Mouse (Mus musculus) layer of hippocampus, adult 18-20 months (tissue): ENCODE data around the gene Chd4. TPM values are rescaled to one million over a fixed set of nuclear protein-coding genes. Genes with fewer than 3 reads are reported as not detected.

Experiments used
- microRNA-seq, 2 experiments: library from miRNA; unstranded; fragments of <30 nt; microRNA quantifications; one replicate each; pipeline ENCODE4 v1.2.0; 2021
- total RNA-seq, 2 experiments: library from RNA; stranded (reverse); gene quantifications; 2 replicates each; pipeline ENCODE4 v1.2.3; 2021

Gene Chd4
- total RNA-seq, 2 experiments from 2014 or later, result 153 to 176 TPM

Small RNA genes lying within 50 kb of the gene (microRNA-seq; reads per million reads assigned to microRNA genes)
- gene Mir7045, result 1.2 to 2.5 reads per million in 2 experiments

Other genes with a start within 250 kb of the Chd4 start
- gene P3h3, start 238.2 kb upstream of the Chd4 start, total RNA-seq, result 10 to 100 TPM; 29.5 to 30.9 TPM
- gene Gpr162, start 232.0 kb upstream of the Chd4 start, total RNA-seq, result 100 to 1,000 TPM; 183 to 187 TPM
- gene Cd4, start 207.8 kb upstream of the Chd4 start, total RNA-seq, result under 1 TPM in 1 of 2 experiments, not detected in 1; 0.25 TPM
- 1 to 10 TPM; 2.6 to 3.6 TPM for gene Lag3, start 184.3 kb upstream of the Chd4 start, total RNA-seq
- gene Ptms, start 175.9 kb upstream of the Chd4 start, total RNA-seq, result 1,000 to 10,000 TPM; 1,033 to 1,052 TPM
- 100 to 1,000 TPM; 631 to 670 TPM for gene Mlf2, start 164.6 kb upstream of the Chd4 start, total RNA-seq
- 100 to 1,000 TPM; 154 to 161 TPM for gene Cops7a, start 130.4 kb upstream of the Chd4 start, total RNA-seq
- gene Pianp, start 99.3 kb upstream of the Chd4 start, total RNA-seq, result 100 to 1,000 TPM; 168 to 191 TPM
- gene Zfp384, start 86.8 kb upstream of the Chd4 start, total RNA-seq, result 10 to 100 TPM; 43.1 to 44.9 TPM
- gene Ing4, start 56.2 kb upstream of the Chd4 start, total RNA-seq, result 10 to 100 TPM; 54.1 to 54.6 TPM
- gene Acrbp, start 46.3 kb upstream of the Chd4 start, total RNA-seq, result 10 to 100 TPM; 15.7 to 17.7 TPM
- gene Lpar5, start 28.1 kb upstream of the Chd4 start, total RNA-seq, result under 1 TPM; 0.56 to 0.87 TPM
- 10 to 100 TPM; 31.3 to 32.4 TPM for gene Nop2, start 35.9 kb downstream of the Chd4 start, total RNA-seq
- gene Iffo1, start 49.3 kb downstream of the Chd4 start, total RNA-seq, result 10 to 100 TPM; 63.0 to 69.1 TPM
- gene Gapdh, start 70.5 kb downstream of the Chd4 start, total RNA-seq, result 1,000 to 10,000 TPM; 2,555 to 2,598 TPM
- gene Ncapd2, start 95.7 kb downstream of the Chd4 start, total RNA-seq, result 10 to 100 TPM; 20.4 to 25.8 TPM
- 10 to 100 TPM; 63.2 to 72.2 TPM for gene Mrpl51, start 95.8 kb downstream of the Chd4 start, total RNA-seq
- 10 to 100 TPM; 82.2 to 86.4 TPM for gene Vamp1, start 119.6 kb downstream of the Chd4 start, total RNA-seq
- gene Tapbpl, start 135.9 kb downstream of the Chd4 start, total RNA-seq, result 1 to 10 TPM; 4.1 to 4.4 TPM
- not detected for gene Cd27, start 141.0 kb downstream of the Chd4 start, total RNA-seq
- gene Tuba3a, start 190.1 kb downstream of the Chd4 start, total RNA-seq, result not detected
- 1 to 10 TPM; 6.5 to 7.4 TPM for gene Ltbr, start 217.9 kb downstream of the Chd4 start, total RNA-seq
- 1 to 10 TPM; 3.6 to 6.6 TPM for gene Scnn1a, start 224.7 kb downstream of the Chd4 start, total RNA-seq